Mouse (Mus musculus) adrenal gland, postnatal 14 days (tissue): ENCODE measurements around the gene Olfr1020. TPM values are rescaled to one million over a fixed set of nuclear protein-coding genes. Genes with fewer than 3 reads are reported as not detected.

Source experiments
- DNase-seq: peaks from one replicate; pipeline ENCODE4 v3.0.0; 2021; ENCODE audit warnings: mixed read lengths
- long read RNA-seq, 2 experiments: library from polyadenylated mRNA; stranded (forward); transcript quantifications; one replicate each; pipeline ENCODE4 v2.0.0; 2021
- total RNA-seq: library from RNA; stranded (reverse); gene quantifications from 2 replicates; pipeline ENCODE4 v1.2.3, GENCODE M21; 2021

Olfr1020 gene
- not detected in 2 replicates for total RNA-seq
- long read RNA-seq, experiment 1, result 0 reads
- long read RNA-seq, experiment 2, result 0 reads

- no peak for DNase-seq
Observed at GRCm38 (mm10) chr2:85846730-85847129, at the start of gene Olfr1020. Gene Olfr1020 (plus strand): TSS chr2:85847030.

GRCm38 (mm10) chr2:85802444-85802843 is 44.4 kb upstream of the Olfr1020 start, which contains the start of gene Olfr1016:
Gene Olfr1016 (minus strand): TSS chr2:85802544.
- DNase-seq, result no peak

- DNase-seq, result no peak
Observed at GRCm38 (mm10) chr2:85804501-85804900, 42.3 kb upstream of the Olfr1020 start.

GRCm38 (mm10) chr2:85818179-85818578 is 28.7 kb upstream of the Olfr1020 start, which contains the start of gene Olfr1018:
Gene Olfr1018 (plus strand): TSS chr2:85818479.
- no peak for DNase-seq

- DNase-seq, result no peak
Observed at GRCm38 (mm10) chr2:85845383-85845782, 1.4 kb upstream of the Olfr1020 start, which contains the start of gene Olfr1019. Gene Olfr1019 (minus strand): TSS chr2:85845483.

- DNase-seq, result no peak
Observed at GRCm38 (mm10) chr2:85868294-85868693, 21.5 kb downstream of the Olfr1020 start, which contains the start of gene Olfr1022. Gene Olfr1022 (plus strand): TSS chr2:85868594.

GRCm38 (mm10) chr2:85885340-85885739 is 38.5 kb downstream of the Olfr1020 start, which contains the start of gene Olfr1023:
Gene Olfr1023 (plus strand): TSS chr2:85885640.
- no peak for DNase-seq

Other genes with a start within 250 kb of the Olfr1020 start
- gene Olfr1000, start 235.1 kb upstream of the Olfr1020 start, total RNA-seq, result not detected in 2 replicates
- not detected in 2 replicates for gene Olfr1002, start 196.3 kb upstream of the Olfr1020 start, total RNA-seq
- not detected in 2 replicates for gene Olfr154, start 182.6 kb upstream of the Olfr1020 start, total RNA-seq
- not detected in 2 replicates for gene Olfr1006, start 168.3 kb upstream of the Olfr1020 start, total RNA-seq
- gene Olfr1008, start 157.6 kb upstream of the Olfr1020 start, total RNA-seq, result not detected in 2 replicates
- gene Olfr1009, start 131.6 kb upstream of the Olfr1020 start, total RNA-seq, result 0.22 TPM in 1 of 2 replicates, not detected in the other
- gene Olfr1012, start 84.3 kb upstream of the Olfr1020 start, total RNA-seq, result not detected in 2 replicates
- gene Olfr1013, start 79.9 kb upstream of the Olfr1020 start, total RNA-seq, result 0.11 TPM in 1 of 2 replicates, not detected in the other
- gene Olfr1014, start 74.3 kb upstream of the Olfr1020 start, total RNA-seq, result not detected in 2 replicates
- not detected in 2 replicates for gene Olfr1015, start 65.0 kb upstream of the Olfr1020 start, total RNA-seq
- gene Olfr1016, start 44.5 kb upstream of the Olfr1020 start, total RNA-seq, result not detected in 2 replicates
- not detected in 2 replicates for gene Olfr1018, start 28.6 kb upstream of the Olfr1020 start, total RNA-seq
- not detected in 2 replicates for gene Olfr1019, start 1.5 kb upstream of the Olfr1020 start, total RNA-seq
- gene Olfr1022, start 21.6 kb downstream of the Olfr1020 start, total RNA-seq, result not detected in 2 replicates
- gene Olfr1023, start 38.6 kb downstream of the Olfr1020 start, total RNA-seq, result not detected in 2 replicates
- gene Olfr1024, start 58.0 kb downstream of the Olfr1020 start, total RNA-seq, result not detected in 2 replicates
- gene Olfr1025-ps1, start 68.2 kb downstream of the Olfr1020 start, total RNA-seq, result not detected in 2 replicates
- not detected in 2 replicates for gene Olfr1026, start 74.5 kb downstream of the Olfr1020 start, total RNA-seq
- gene Olfr1028, start 103.4 kb downstream of the Olfr1020 start, total RNA-seq, result not detected in 2 replicates
- gene Olfr1029, start 126.9 kb downstream of the Olfr1020 start, total RNA-seq, result not detected in 2 replicates
- not detected in 2 replicates for gene Olfr1030, start 132.2 kb downstream of the Olfr1020 start, total RNA-seq
- not detected in 2 replicates for gene Olfr1031, start 143.3 kb downstream of the Olfr1020 start, total RNA-seq
- not detected in 2 replicates for gene Olfr1032, start 158.5 kb downstream of the Olfr1020 start, total RNA-seq
- 3.3 and 6.6 TPM in 2 replicates for gene Olfr1033, start 173.6 kb downstream of the Olfr1020 start, total RNA-seq
- gene Olfr1034, start 198.8 kb downstream of the Olfr1020 start, total RNA-seq, result 0.11 and 0.33 TPM in 2 replicates
- not detected in 2 replicates for gene Olfr1036, start 227.0 kb downstream of the Olfr1020 start, total RNA-seq
- not detected in 2 replicates for gene Olfr1037, start 240.4 kb downstream of the Olfr1020 start, total RNA-seq